Mouse (Mus musculus): ENCODE results near the gene Olfr1163. TPM values are rescaled to one million over a fixed set of nuclear protein-coding genes. Genes with fewer than 3 reads are reported as not detected.

Olfr1163 gene
- under 1 TPM in 1 of 2 experiments, not detected in 1; 0.80 TPM for polyA plus RNA-seq (2017; shearing (Covaris generic))

GRCm38 (mm10) chr2:88071730-88072129 is at the start of gene Olfr1163:
Gene Olfr1163 (minus strand): TSS chr2:88071830.

GRCm38 (mm10) chr2:88093866-88094265 is 22.2 kb upstream of the Olfr1163 start, which contains the start of gene Olfr1164:
Gene Olfr1164 (minus strand): TSS chr2:88093966.

DNA sequence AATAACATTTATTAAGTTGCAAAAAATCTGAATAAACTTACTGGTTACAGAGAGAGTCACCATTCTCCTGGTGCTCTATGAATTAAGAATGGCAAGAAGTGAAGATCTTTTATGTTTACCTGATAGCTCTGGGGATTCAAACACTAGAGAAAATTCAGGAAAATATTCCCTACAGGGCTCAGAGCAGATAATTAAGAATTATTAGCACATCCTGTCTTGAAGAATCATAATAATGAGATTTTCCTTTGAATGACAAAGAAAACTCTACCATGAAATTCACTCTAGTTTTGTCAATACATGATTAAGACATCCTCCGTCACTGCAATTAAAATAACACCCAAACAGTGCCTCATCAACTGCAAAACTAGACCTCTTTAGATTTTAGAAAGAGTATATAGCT is 20.6 kb downstream of the Olfr1163 start, which contains the start of gene Olfr1162:
TSS of gene Olfr1162 (minus strand) at position 101 of the 400 bp plus-strand sequence.

GRCm38 (mm10) chr2:88037599-88037998 is 34.0 kb downstream of the Olfr1163 start, which contains the start of gene Olfr73:
Gene Olfr73 (minus strand): TSS chr2:88037699.

DNA sequence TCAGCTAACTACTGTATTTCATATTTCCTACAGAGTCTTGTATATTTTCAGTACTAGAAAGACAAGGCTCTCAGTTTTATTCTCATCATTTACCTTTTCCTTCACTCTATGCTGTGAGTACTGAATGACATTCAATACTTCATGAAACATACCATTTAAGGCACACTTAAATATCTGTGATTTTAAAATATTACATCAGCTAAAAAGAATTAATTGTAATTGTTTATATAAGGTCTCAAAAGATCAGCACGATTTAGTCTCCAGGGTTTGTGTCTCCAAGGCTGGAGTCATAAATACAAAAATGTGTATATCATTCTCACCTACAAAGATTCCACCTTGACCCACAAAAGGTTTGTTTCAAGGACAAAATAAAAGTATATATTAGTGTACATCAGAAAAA is 49.2 kb downstream of the Olfr1163 start, which contains the start of gene Olfr1161:
TSS of gene Olfr1161 (plus strand) at position 301 of the 400 bp plus-strand sequence.

Other genes starting within 250 kb of the Olfr1163 start
- under 1 TPM in 1 of 2 experiments, not detected in 1; 0.81 TPM for gene Olfr1148, start 241.3 kb downstream of the Olfr1163 start, polyA plus RNA-seq (2017; shearing (Covaris generic))
- gene Olfr1150-ps1, start 227.8 kb downstream of the Olfr1163 start, polyA plus RNA-seq (2017; shearing (Covaris generic)): not detected
- under 1 TPM; 0.20 to 0.82 TPM for gene Olfr1151, start 216.0 kb downstream of the Olfr1163 start, polyA plus RNA-seq (2017; shearing (Covaris generic))
- under 1 TPM; 0.08 to 0.44 TPM for gene Olfr1152, start 205.3 kb downstream of the Olfr1163 start, polyA plus RNA-seq (2017; shearing (Covaris generic))
- not detected for gene Olfr1153, start 176.9 kb downstream of the Olfr1163 start, polyA plus RNA-seq (2017; shearing (Covaris generic))
- gene Olfr1154, start 166.7 kb downstream of the Olfr1163 start, polyA plus RNA-seq (2017; shearing (Covaris generic)): not detected
- not detected for gene Olfr1155, start 126.7 kb downstream of the Olfr1163 start, polyA plus RNA-seq (2017; shearing (Covaris generic))
- under 1 TPM; 0.11 to 0.26 TPM for gene Olfr1156, start 118.7 kb downstream of the Olfr1163 start, polyA plus RNA-seq (2017; shearing (Covaris generic))
- gene Olfr1157, start 103.5 kb downstream of the Olfr1163 start, polyA plus RNA-seq (2017; shearing (Covaris generic)): under 1 TPM in 1 of 2 experiments, not detected in 1; 0.18 TPM
- gene Olfr74, start 97.2 kb downstream of the Olfr1163 start, polyA plus RNA-seq (2017; shearing (Covaris generic)): under 1 TPM in 1 of 2 experiments, not detected in 1; 0.60 TPM
- gene Olfr1158, start 81.7 kb downstream of the Olfr1163 start, polyA plus RNA-seq (2017; shearing (Covaris generic)): not detected
- gene Olfr1160, start 63.6 kb downstream of the Olfr1163 start, polyA plus RNA-seq (2017; shearing (Covaris generic)): under 1 TPM in 1 of 2 experiments, not detected in 1; 0.04 TPM
- gene Olfr1161, start 49.1 kb downstream of the Olfr1163 start, polyA plus RNA-seq (2017; shearing (Covaris generic)): not detected
- gene Olfr73, start 34.1 kb downstream of the Olfr1163 start, polyA plus RNA-seq (2017; shearing (Covaris generic)): not detected
- under 1 TPM in 1 of 2 experiments, not detected in 1; 0.10 TPM for gene Olfr1162, start 20.7 kb downstream of the Olfr1163 start, polyA plus RNA-seq (2017; shearing (Covaris generic))
- not detected for gene Olfr1164, start 22.1 kb upstream of the Olfr1163 start, polyA plus RNA-seq (2017; shearing (Covaris generic))
- gene Olfr1166, start 56.4 kb upstream of the Olfr1163 start, polyA plus RNA-seq (2017; shearing (Covaris generic)): not detected
- gene Olfr1167, start 83.4 kb upstream of the Olfr1163 start, polyA plus RNA-seq (2017; shearing (Covaris generic)): not detected
- not detected for gene Olfr1168, start 110.0 kb upstream of the Olfr1163 start, polyA plus RNA-seq (2017; shearing (Covaris generic))
- gene Olfr1170, start 156.5 kb upstream of the Olfr1163 start, polyA plus RNA-seq (2017; shearing (Covaris generic)): not detected
- gene Olfr1173, start 208.0 kb upstream of the Olfr1163 start, polyA plus RNA-seq (2017; shearing (Covaris generic)): under 1 TPM in 1 of 2 experiments, not detected in 1; 0.15 TPM
- not detected for gene Olfr1174-ps, start 243.3 kb upstream of the Olfr1163 start, polyA plus RNA-seq (2017; shearing (Covaris generic))

Data from inflammation-experienced regulatory T-cells (primary cell).